Mouse (Mus musculus) heart, embryonic 15.5 days (tissue): ENCODE results near the gene Klk8. TPM values are rescaled to one million over a fixed set of nuclear protein-coding genes. Genes with fewer than 3 reads are reported as not detected.

Source experiments
- ATAC-seq: fragments of 200-750 bp; cut with Nextera tagmentation; replicated peaks from 2 replicates; pipeline ENCODE4 v1.8.0; 2017; ENCODE audit warnings: low read depth, moderate TSS enrichment; ENCODE audit not compliant: insufficient number of reproducible peaks, insufficient read depth, low FRiP score
- H3K27ac ChIP-seq: fragments of 300-500 bp; sonication (generic); 2 replicates; pipeline ENCODE4 v1.5.1; 2015; ENCODE audit warnings: mild to moderate bottlenecking, inconsistent platforms
- H3K27me3 ChIP-seq: fragments of 300-500 bp; sonication (generic); 2 replicates; pipeline ENCODE4 v1.6.1; 2015; ENCODE audit warnings: inconsistent platforms
- H3K36me3 ChIP-seq: fragments of 300-500 bp; sonication (generic); 2 replicates; pipeline ENCODE4 v1.6.1; 2015; ENCODE audit warnings: mild to moderate bottlenecking, inconsistent platforms
- H3K4me1 ChIP-seq: fragments of 300-500 bp; sonication (generic); replicated peaks from 2 replicates; pipeline ENCODE4 v1.6.1; 2015; ENCODE audit warnings: inconsistent platforms
- H3K4me2 ChIP-seq: fragments of 300-500 bp; sonication (generic); 2 replicates; pipeline ENCODE4 v1.6.1; 2015; ENCODE audit warnings: inconsistent platforms, mild to moderate bottlenecking, moderate library complexity
- H3K4me3 ChIP-seq: fragments of 300-500 bp; sonication (generic); 2 replicates; pipeline ENCODE4 v1.5.1; 2015; ENCODE audit warnings: mild to moderate bottlenecking, inconsistent platforms
- H3K9ac ChIP-seq: fragments of 300-500 bp; sonication (generic); 2 replicates; pipeline ENCODE4 v1.6.1; 2015; ENCODE audit warnings: mild to moderate bottlenecking, inconsistent platforms
- H3K9me3 ChIP-seq: fragments of 300-500 bp; sonication (generic); replicated peaks from 2 replicates; pipeline ENCODE4 v1.6.1; 2016; ENCODE audit warnings: inconsistent platforms
- WGBS: fragments of 180-500 bp; shearing (Covaris S2); methylation state at CpG from one replicate; pipeline ENCODE4 v1.1.7; 2015; ENCODE audit warnings: mixed read lengths; 5-methylcytosine and 5-hydroxymethylcytosine counted together
- polyA plus RNA-seq: library from polyadenylated mRNA; unstranded; fragments of >200 nt; fragmentation: Nextera tagmentation; extraction: Ambion mirVana; gene quantifications from 2 replicates; pipeline ENCODE4 v1.2.1, GENCODE M21; 2015

Gene Klk8
- polyA plus RNA-seq, 1 experiment from 2014 or later = 17.0 TPM

DNA sequence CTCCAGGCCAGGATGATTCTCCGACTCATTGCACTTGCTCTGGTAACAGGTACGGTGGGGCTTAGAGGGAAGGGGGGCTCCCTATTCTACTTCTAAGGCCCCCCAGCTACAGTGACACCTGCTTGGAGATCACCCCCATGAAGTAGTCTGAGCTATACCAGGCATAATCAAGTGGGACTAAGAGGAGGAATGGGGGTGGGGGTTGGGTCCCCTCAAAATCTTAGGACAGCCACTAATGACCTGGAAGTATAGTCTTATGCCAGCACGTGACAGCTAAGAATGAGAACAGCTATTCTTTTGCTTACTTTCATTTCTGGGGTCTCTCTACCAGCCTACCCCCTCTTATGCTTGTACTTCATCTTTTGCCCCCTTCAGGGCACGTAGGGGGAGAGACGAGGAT is 20.9 kb upstream of the Klk8 start:
- no peaks in the 10 kb centered on the region for H3K36me3 ChIP-seq
- H3K4me1 ChIP-seq = no peaks in the 10 kb centered on the region
- no peak overlapping the region for H3K9ac ChIP-seq
- H3K4me2 ChIP-seq = no peak overlapping the region
- no peak for ATAC-seq
- H3K9me3 ChIP-seq = no peaks in the 10 kb centered on the region
- WGBS = 78% methylated on average over 5 of the region's 5 CpGs
- H3K27ac ChIP-seq = no peak overlapping the region
- peaks cover 6% of the 10 kb centered on the region for H3K27me3 ChIP-seq
- no peak overlapping the region for H3K4me3 ChIP-seq

DNA sequence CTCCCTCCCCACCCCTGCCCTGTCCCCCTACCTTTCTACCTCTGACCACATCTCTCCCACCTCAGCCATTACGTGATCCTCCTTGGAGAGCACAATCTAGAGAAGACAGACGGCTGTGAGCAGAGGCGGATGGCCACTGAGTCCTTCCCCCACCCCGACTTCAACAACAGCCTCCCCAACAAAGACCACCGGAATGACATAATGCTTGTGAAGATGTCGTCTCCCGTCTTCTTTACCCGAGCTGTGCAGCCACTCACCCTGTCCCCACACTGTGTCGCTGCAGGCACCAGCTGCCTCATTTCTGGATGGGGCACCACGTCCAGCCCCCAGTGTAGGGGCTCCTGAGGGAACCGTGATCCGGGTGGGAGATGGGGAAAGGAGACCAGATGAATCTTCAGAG is 20.0 kb upstream of the Klk8 start:
- Histone ChIP-seq H3K4me3 (no peak overlapping the region), H3K27ac (no peak overlapping the region), H3K4me2 (no peak overlapping the region), H3K9ac (no peak overlapping the region), H3K4me1 (no peaks in the 10 kb centered on the region), H3K9me3 (no peaks in the 10 kb centered on the region), H3K36me3 (no peaks in the 10 kb centered on the region), H3K27me3 (peaks cover 10% of the 10 kb centered on the region)
- ATAC-seq = no peak
- WGBS = 77% methylated on average over 12 of the region's 12 CpGs

DNA sequence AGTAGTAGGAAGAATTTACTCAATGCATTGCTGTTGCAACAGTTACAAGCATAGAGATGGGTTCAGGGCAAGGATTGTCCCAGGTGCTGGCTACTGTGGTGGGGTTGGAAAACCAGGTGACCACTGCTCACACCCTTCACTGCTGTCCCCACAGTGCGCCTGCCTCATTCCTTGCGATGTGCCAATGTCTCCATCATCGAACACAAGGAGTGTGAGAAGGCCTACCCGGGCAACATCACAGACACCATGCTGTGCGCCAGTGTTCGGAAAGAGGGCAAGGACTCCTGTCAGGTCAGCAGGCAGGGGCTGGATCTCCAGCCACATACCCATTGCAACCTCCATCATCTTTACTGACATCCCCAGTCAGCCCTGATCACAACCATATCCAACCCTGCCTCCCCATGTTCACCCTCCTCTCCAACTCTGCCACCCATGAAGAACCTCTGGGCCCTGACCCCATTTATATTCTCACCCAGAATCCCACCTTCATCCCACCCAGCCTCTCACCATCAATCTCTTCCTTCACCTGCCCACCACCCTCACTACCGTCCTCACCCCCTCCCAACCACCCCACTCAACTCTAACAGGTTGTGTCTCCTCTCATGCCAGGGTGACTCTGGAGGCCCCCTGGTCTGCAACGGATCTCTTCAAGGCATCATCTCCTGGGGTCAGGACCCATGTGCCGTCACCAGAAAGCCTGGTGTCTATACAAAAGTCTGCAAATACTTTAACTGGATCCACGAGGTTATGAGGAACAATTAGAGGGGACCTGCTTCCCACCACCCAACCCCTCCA is 19.0 kb upstream of the Klk8 start:
- H3K4me1 ChIP-seq = peaks cover 4% of the 10 kb centered on the region
- no peak overlapping the region for H3K4me2 ChIP-seq
- ATAC-seq = no peak

DNA sequence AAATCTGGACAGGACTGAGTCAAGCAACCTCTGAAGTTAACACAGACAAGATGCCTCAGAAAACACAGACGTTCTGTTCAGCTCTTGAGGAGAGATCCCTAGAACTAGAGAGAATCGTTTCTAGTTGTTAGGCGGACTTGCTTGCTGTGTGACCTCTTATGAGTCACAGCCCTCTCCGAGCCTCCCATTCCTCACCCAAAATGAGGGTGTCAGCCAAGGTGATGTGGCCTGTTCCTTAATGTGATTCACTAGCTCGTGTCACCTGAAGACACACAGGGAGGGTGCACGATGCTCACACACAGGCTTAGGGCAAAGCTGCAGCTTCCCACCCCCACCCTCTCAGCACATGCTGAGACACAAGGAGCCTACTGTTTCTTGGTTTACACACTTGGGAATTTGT is 17.1 kb upstream of the Klk8 start:
- no peaks in the 10 kb centered on the region for H3K9me3 ChIP-seq
- no peak overlapping the region for H3K4me3 ChIP-seq
- no peak for ATAC-seq
- no peak overlapping the region for H3K9ac ChIP-seq
- WGBS = 48% methylated on average over 6 of the region's 6 CpGs
- H3K27me3 ChIP-seq = peaks cover 32% of the 10 kb centered on the region
- no peaks in the 10 kb centered on the region for H3K36me3 ChIP-seq
- peaks cover 4% of the 10 kb centered on the region for H3K4me1 ChIP-seq
- H3K4me2 ChIP-seq = no peak overlapping the region
- H3K27ac ChIP-seq = no peak overlapping the region

More for the DNA sequence above, 19.0 kb upstream of the Klk8 start:
- Histone ChIP-seq H3K4me3 (no peak overlapping the region), H3K36me3 (no peaks in the 10 kb centered on the region), H3K9ac (no peak overlapping the region), H3K9me3 (no peaks in the 10 kb centered on the region), H3K27me3 (peaks cover 18% of the 10 kb centered on the region), H3K27ac (no peak overlapping the region)
- WGBS = 84% methylated on average over 10 of the region's 10 CpGs

DNA sequence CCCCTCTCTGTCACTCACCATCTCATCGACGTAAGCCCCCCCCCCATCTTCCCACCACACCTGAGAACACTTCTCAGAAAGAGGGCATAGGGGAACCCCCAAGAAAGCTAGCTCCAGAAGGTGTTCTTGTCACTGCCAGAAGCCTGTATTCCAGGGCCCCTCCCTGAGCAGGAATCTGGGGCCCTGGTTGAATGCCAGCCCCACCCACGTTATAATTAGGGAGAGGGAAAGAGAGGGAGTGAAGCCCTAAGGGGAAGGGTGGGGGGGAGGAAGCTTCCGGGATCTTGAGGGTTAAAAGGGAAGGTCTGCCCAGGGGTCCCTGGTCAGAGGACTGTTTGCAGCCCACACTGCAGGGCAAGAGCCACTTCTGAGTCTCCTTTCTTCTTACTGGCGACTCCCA is 16.6 kb upstream of the Klk8 start, which contains the start of gene Klk10:
TSS of gene Klk10 (plus strand) at position 290 of the 400 bp plus-strand sequence.
- WGBS = 40% methylated on average over 5 of the region's 5 CpGs
- ATAC-seq = no peak
- H3K27ac ChIP-seq = no peak within 1 kb of the TSS
- H3K4me3 ChIP-seq = no peak within 1 kb of the TSS
- no peak within 1 kb of the TSS for H3K4me2 ChIP-seq
- no peaks in the 10 kb centered on the region for H3K36me3 ChIP-seq
- H3K9me3 ChIP-seq = no peaks in the 10 kb centered on the region
- H3K9ac ChIP-seq = no peak within 1 kb of the TSS
- H3K27me3 ChIP-seq = peaks cover 32% of the 10 kb centered on the region
- peaks cover 4% of the 10 kb centered on the region for H3K4me1 ChIP-seq

DNA sequence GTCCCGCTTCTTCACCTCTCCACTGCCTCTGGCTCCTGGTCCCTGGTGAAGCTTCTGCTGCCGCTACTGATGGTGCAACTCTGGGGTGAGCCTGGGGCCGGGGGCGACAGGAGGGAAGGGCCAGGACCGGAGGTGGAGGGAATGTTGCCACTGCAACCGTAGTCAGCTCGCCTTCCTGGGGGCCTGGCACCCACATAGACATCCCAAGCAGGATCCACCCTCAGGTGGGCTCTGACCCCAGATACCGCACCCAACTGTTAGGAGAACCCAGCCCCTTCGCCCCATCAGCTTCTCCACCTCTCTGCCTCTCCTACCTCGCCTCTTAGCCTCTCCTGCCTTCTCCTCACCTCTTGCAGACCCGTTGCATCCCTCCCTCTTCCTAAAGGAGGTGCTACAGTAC is 15.8 kb upstream of the Klk8 start:
- Histone ChIP-seq H3K4me1 (peaks cover 4% of the 10 kb centered on the region), H3K27ac (no peak overlapping the region), H3K9ac (no peak overlapping the region), H3K4me2 (no peak overlapping the region), H3K4me3 (no peak overlapping the region), H3K9me3 (no peaks in the 10 kb centered on the region), H3K27me3 (peaks cover 32% of the 10 kb centered on the region), H3K36me3 (no peaks in the 10 kb centered on the region)
- 87% methylated on average over 11 of the region's 11 CpGs for WGBS
- no peak for ATAC-seq

DNA sequence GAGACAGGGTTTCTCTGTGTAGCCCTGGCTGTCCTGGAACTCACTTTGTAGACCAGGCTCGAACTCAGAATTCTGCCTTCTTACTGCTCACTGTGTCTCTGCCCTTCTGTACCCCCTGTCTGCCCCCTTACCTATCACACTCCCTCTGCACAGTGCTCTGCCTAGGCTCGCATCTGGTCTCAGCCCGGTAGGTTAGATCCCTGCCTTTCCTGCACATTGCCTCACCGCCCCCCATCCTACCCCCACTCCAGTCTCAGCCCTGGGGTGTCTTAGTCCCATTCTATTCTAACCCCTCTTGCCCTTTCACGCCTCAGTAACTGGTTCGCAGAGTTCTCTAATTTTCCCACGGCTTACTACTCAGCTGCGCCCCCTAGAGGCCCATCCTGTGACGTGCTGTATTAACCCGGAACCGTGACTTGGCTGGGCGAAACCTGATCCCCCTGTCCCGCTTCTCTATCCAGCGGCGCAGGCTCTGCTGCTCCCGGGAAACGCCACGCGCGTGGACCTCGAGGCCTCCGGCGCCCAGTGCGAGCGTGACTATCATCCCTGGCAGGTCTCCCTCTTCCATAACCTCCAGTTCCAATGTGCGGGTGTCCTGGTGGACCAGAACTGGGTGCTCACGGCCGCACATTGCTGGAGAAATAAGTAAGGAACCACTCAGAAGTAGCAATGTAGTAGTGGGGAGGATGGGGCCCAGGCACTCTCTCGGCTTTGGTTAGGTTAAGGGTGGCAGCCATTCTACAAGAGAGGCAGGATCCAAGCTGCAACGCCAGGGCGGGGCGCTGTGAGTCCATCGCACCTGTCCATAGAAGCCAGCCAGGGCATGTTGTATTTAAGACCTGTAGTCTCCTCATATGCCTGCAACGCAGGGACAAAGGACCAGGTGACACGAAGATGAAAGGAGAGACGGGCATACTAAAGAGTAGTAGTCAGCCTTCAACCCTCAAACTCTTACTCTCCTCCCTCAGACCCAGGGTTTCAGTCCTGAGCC is 14.8 kb upstream of the Klk8 start:
- WGBS = 8% methylated on average over 36 of the region's 36 CpGs
- Histone ChIP-seq H3K36me3 (no peaks in the 10 kb centered on the region), H3K27me3 (peaks cover 32% of the 10 kb centered on the region), H3K4me2 (peak overlapping the region; percentile 71), H3K27ac (no peak overlapping the region), H3K9me3 (no peaks in the 10 kb centered on the region), H3K9ac (0 out of 2 replicates have a peak overlapping the region, but pooled peaks have one; percentile 37), H3K4me3 (peak overlapping the region; percentile 40), H3K4me1 (peaks cover 4% of the 10 kb centered on the region)
- ATAC-seq = peak; percentile 41; the same call in 1 of the 2 replicates

DNA sequence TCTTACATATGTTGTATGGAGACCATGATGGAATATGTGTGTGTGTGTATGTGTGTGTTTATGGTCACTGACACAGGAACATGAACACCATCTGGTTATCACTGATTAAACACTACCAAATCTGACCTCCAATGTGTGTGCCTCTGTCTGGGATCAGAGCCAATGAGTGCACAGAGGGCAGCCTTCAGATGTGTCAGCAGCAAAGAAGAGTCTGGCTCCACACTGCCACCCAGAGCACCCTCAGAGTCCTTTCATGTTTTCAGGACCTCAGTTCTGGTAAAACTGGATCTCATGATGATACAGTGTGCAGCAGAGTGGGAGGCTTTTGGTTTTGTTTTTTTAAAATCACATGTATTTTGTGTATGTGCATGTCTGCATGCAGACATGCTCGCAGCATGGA is 12.1 kb upstream of the Klk8 start:
- ATAC-seq = no peak
- Histone ChIP-seq H3K4me3 (no peak overlapping the region), H3K4me1 (peaks cover 4% of the 10 kb centered on the region), H3K9ac (no peak overlapping the region), H3K9me3 (no peaks in the 10 kb centered on the region), H3K27me3 (peaks cover 32% of the 10 kb centered on the region), H3K4me2 (no peak overlapping the region), H3K36me3 (no peaks in the 10 kb centered on the region), H3K27ac (no peak overlapping the region)
- 76% methylated on average over 1 of the region's 1 CpGs for WGBS

DNA sequence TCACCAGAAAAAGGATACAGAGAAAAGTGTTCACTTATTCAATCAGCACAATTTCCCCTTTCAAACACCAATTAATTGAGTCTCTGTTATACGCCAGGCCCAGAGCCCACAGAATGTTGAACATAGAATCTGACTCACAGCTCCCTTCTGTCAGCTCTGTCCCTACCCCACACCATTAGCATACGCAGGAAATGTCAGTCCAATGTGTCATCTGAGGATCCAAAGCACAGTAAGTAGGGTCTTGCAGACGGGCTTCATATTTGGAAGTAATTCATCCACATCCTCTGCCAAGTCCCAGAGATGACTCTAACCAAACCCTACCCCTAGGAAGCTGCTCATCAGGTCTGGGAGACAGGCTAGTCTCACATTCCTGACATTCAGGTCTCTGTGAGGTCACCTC is 9.3 kb upstream of the Klk8 start:
- no peaks in the 10 kb centered on the region for H3K4me1 ChIP-seq
- H3K27me3 ChIP-seq = peaks cover 19% of the 10 kb centered on the region
- H3K9ac ChIP-seq = no peak overlapping the region
- H3K4me3 ChIP-seq = no peak overlapping the region
- H3K9me3 ChIP-seq = no peaks in the 10 kb centered on the region
- 68% methylated on average over 3 of the region's 3 CpGs for WGBS
- no peak overlapping the region for H3K4me2 ChIP-seq
- H3K27ac ChIP-seq = no peak overlapping the region
- H3K36me3 ChIP-seq = no peaks in the 10 kb centered on the region
- no peak for ATAC-seq

DNA sequence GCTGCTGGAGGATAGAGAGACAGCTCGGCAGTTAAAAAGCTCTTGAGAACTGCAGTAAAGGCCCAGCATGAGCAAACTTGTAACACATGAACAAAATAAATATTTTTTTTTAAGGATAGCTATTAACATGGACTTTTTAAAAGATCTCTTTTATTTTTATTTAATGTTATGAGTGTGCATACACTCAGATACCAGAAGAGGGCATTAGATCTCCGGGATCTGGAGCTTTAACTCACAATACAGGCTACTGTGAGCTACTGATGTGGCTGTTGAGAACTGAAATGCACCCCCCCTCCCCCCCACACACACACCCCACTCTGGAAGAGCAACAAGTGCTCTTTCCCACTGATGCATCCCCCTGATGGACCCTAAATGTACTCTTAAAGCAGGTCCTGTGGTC is 8.1 kb upstream of the Klk8 start:
- Histone ChIP-seq H3K4me1 (no peaks in the 10 kb centered on the region), H3K9me3 (no peaks in the 10 kb centered on the region), H3K9ac (no peak overlapping the region), H3K4me3 (no peak overlapping the region), H3K36me3 (no peaks in the 10 kb centered on the region), H3K27ac (no peak overlapping the region), H3K4me2 (no peak overlapping the region), H3K27me3 (peaks cover 13% of the 10 kb centered on the region)
- ATAC-seq = no peak
- WGBS = 61% methylated on average over 2 of the region's 2 CpGs

DNA sequence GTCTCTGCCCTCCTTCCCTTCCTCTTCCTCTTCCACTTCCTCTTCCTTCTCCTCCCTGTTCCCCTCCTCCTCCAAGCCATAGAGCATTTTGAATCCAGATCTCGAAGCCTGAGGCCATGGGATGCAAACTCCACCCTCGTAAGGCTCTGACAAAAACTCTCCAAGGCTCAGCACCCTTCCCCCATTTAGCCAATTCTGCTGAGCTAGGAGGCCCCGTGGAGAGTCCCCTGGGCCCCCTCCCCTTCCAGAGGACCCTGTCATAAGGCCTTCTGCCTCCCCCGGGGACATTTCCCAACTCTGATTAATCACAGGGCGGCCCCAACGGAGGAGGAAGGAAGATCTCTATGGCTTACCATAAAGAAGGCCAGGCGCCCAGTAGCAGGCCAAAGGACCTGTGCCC is 5.8 kb upstream of the Klk8 start, which contains the start of gene Klk9:
TSS of gene Klk9 (plus strand) at position 301 of the 400 bp plus-strand sequence.
- Histone ChIP-seq H3K36me3 (no peaks in the 10 kb centered on the region), H3K4me1 (peaks cover 7% of the 10 kb centered on the region), H3K4me2 (no peak within 1 kb of the TSS), H3K9me3 (no peaks in the 10 kb centered on the region), H3K4me3 (no peak within 1 kb of the TSS), H3K27ac (no peak within 1 kb of the TSS), H3K27me3 (peaks cover 16% of the 10 kb centered on the region), H3K9ac (no peak within 1 kb of the TSS)
- 64% methylated on average over 7 of the region's 7 CpGs for WGBS
- ATAC-seq = no peak
